Mouse (Mus musculus): Measurements from ENCODE around the gene Tmbim4.

GRCm38 (mm10) chr10:120163490-120163889 lies 37.9 kb upstream of the Tmbim4 start:
- TF ChIP-seq CTCF (IDR thresholded peaks at IDR 0.05; ENCODE audit: low read depth) (no peak), EP300 (optimal IDR thresholded peaks at IDR 0.05) (no peak)
